Mouse (Mus musculus) spleen, postnatal 4 days (tissue): ENCODE measurements around the gene Amn.

Source experiments
- DNase-seq, 2 experiments: peaks; one replicate each; pipeline ENCODE4 v3.0.0; 2022; ENCODE audit warnings: low spot score in 2 of 2

Amn gene

GRCm38 (mm10) chr12:111267673-111268325 lies 3.1 kb upstream of the Amn start:
- DNase-seq: no peak

- no peak for DNase-seq
Observed at GRCm38 (mm10) chr12:111271406-111271805, 511 bp downstream of the Amn start.

GRCm38 (mm10) chr12:111271966-111272365 lies 1.1 kb downstream of the Amn start:
- DNase-seq: no peak

GRCm38 (mm10) chr12:111272420-111272819 lies 1.5 kb downstream of the Amn start:
- DNase-seq: peak; percentile 68 to 90

- no peak for DNase-seq
Observed at GRCm38 (mm10) chr12:111274006-111274405, 3.1 kb downstream of the Amn start.

GRCm38 (mm10) chr12:111274447-111275149 lies 3.7 kb downstream of the Amn start:
- no peak for DNase-seq

GRCm38 (mm10) chr12:111275150-111275841 lies 4.4 kb downstream of the Amn start:
- no peak for DNase-seq

GRCm38 (mm10) chr12:111276371-111276770 lies 5.5 kb downstream of the Amn start:
- no peak for DNase-seq

- no peak for DNase-seq
Observed at GRCm38 (mm10) chr12:111283573-111283972, 12.7 kb downstream of the Amn start.

GRCm38 (mm10) chr12:111284532-111284931 lies 13.6 kb downstream of the Amn start:
- no peak for DNase-seq

GRCm38 (mm10) chr12:111293025-111293424 lies 22.1 kb downstream of the Amn start:
- DNase-seq: no peak

GRCm38 (mm10) chr12:111301322-111302017 lies 30.6 kb downstream of the Amn start:
- no peak for DNase-seq

GRCm38 (mm10) chr12:111302018-111302345 lies 31.1 kb downstream of the Amn start:
- DNase-seq: no peak

- DNase-seq: no peak
Observed at GRCm38 (mm10) chr12:111303702-111304337, 32.9 kb downstream of the Amn start.

GRCm38 (mm10) chr12:111306821-111307220 lies 35.9 kb downstream of the Amn start:
- DNase-seq: no peak

- no peak for DNase-seq
Observed at GRCm38 (mm10) chr12:111309256-111309655, 38.4 kb downstream of the Amn start.

- no peak for DNase-seq
Observed at GRCm38 (mm10) chr12:111309931-111310330, 39.0 kb downstream of the Amn start.

GRCm38 (mm10) chr12:111311775-111312174 lies 40.9 kb downstream of the Amn start:
- no peak for DNase-seq

GRCm38 (mm10) chr12:111314273-111314672 lies 43.4 kb downstream of the Amn start:
- no peak for DNase-seq

GRCm38 (mm10) chr12:111317694-111318093 lies 46.8 kb downstream of the Amn start:
- no peak for DNase-seq

- no peak for DNase-seq
Observed at GRCm38 (mm10) chr12:111320549-111320948, 49.7 kb downstream of the Amn start.

- no peak for DNase-seq
Observed at GRCm38 (mm10) chr12:111321832-111322231, 50.9 kb downstream of the Amn start.
